Mouse (Mus musculus) kidney, embryonic 16.5 days (tissue): Measurements from ENCODE around the gene Gm44973. TPM values are rescaled to one million over a fixed set of nuclear protein-coding genes. Genes with fewer than 3 reads are reported as not detected.
A peak's percentile ranks its signal among the peaks of the same experiment; 100 is the strongest.
"Not testable (repeated sequence)": the region's sequence is repeated elsewhere in the genome, so short reads cannot be mapped to it uniquely, and the experiment has no call there.

ENCODE experiments used
- ATAC-seq: fragments of 200-750 bp; cut with Nextera tagmentation; 2 replicates; pipeline ENCODE4 v1.8.0; 2017; ENCODE audit warnings: moderate TSS enrichment; ENCODE audit not compliant: low FRiP score, low TSS enrichment
- H3K27ac ChIP-seq: fragments of 300-500 bp; sonication (generic); 2 replicates; pipeline ENCODE4 v1.5.1; 2014; ENCODE audit warnings: low read length
- H3K27me3 ChIP-seq: fragments of 300-500 bp; sonication (generic); 2 replicates; pipeline ENCODE4 v1.6.1; 2014; ENCODE audit warnings: low read length, control low read depth, mixed read lengths; ENCODE audit not compliant: insufficient read depth
- H3K36me3 ChIP-seq: fragments of 300-500 bp; sonication (generic); 2 replicates; pipeline ENCODE4 v1.6.1; 2014; ENCODE audit warnings: low read length, control low read depth, mixed read lengths; ENCODE audit not compliant: insufficient read depth
- H3K4me1 ChIP-seq: fragments of 300-500 bp; sonication (generic); 2 replicates; pipeline ENCODE4 v1.6.1; 2014; ENCODE audit warnings: low read length, control low read depth, mixed read lengths; ENCODE audit not compliant: insufficient read depth
- H3K4me2 ChIP-seq: fragments of 300-500 bp; sonication (generic); replicated peaks from 2 replicates; pipeline ENCODE4 v1.6.1; 2014; ENCODE audit warnings: low read depth, low read length
- H3K4me3 ChIP-seq: fragments of 300-500 bp; sonication (generic); 2 replicates; pipeline ENCODE4 v1.5.1; 2014; ENCODE audit warnings: mild to moderate bottlenecking, low read length
- H3K9ac ChIP-seq: fragments of 300-500 bp; sonication (generic); replicated peaks from 2 replicates; pipeline ENCODE4 v1.6.1; 2014; ENCODE audit warnings: low read length
- H3K9me3 ChIP-seq: fragments of 300-500 bp; sonication (generic); 2 replicates; pipeline ENCODE4 v1.6.1; 2016; ENCODE audit warnings: low read length, control low read depth
- WGBS: fragments of 180-500 bp; shearing (Covaris S2); extraction: QIAGEN DNeasy Blood & Tissue Kit; methylation state at CpG from one replicate; pipeline ENCODE4 v1.1.7; 2014; 5-methylcytosine and 5-hydroxymethylcytosine counted together
- polyA plus RNA-seq: library from polyadenylated mRNA; unstranded; fragments of >200 nt; fragmentation: Nextera tagmentation; extraction: Ambion mirVana; gene quantifications from 2 replicates; pipeline ENCODE4 v1.2.1, GENCODE M21; 2015

The Gm44973 gene
- polyA plus RNA-seq, 1 experiment from 2014 or later: 1.9 TPM

GRCm38 (mm10) chr7:5016057-5016456 is 761 bp downstream of the Gm44973 start:
- H3K4me2 ChIP-seq: peak overlapping the region; percentile 73
- 57% methylated on average over 3 of the region's 3 CpGs for WGBS
- peak overlapping the region; percentile 99 for H3K27ac ChIP-seq
- peaks cover 22% of the 10 kb centered on the region for H3K4me1 ChIP-seq
- H3K9me3 ChIP-seq: no peaks in the 10 kb centered on the region
- H3K9ac ChIP-seq: peak overlapping the region; percentile 79
- ATAC-seq: no peak
- peaks cover 26% of the 10 kb centered on the region for H3K36me3 ChIP-seq
- no peaks in the 10 kb centered on the region for H3K27me3 ChIP-seq
- peak overlapping the region; percentile 86 for H3K4me3 ChIP-seq

GRCm38 (mm10) chr7:5016920-5017319 is 1.6 kb downstream of the Gm44973 start:
- H3K4me2 ChIP-seq: no peak overlapping the region
- H3K27ac ChIP-seq: no peak overlapping the region
- no peak overlapping the region for H3K4me3 ChIP-seq
- WGBS: 93% methylated on average over 2 of the region's 2 CpGs
- ATAC-seq: no peak
- no peaks in the 10 kb centered on the region for H3K9me3 ChIP-seq
- H3K27me3 ChIP-seq: no peaks in the 10 kb centered on the region
- H3K9ac ChIP-seq: no peak overlapping the region
- H3K4me1 ChIP-seq: peaks cover 31% of the 10 kb centered on the region
- H3K36me3 ChIP-seq: peaks cover 17% of the 10 kb centered on the region

GRCm38 (mm10) chr7:5017352-5017751 is 2.1 kb downstream of the Gm44973 start:
- Histone ChIP-seq H3K4me3 (no peak overlapping the region), H3K9me3 (no peaks in the 10 kb centered on the region), H3K27me3 (no peaks in the 10 kb centered on the region), H3K4me2 (no peak overlapping the region), H3K4me1 (peaks cover 35% of the 10 kb centered on the region), H3K27ac (no peak overlapping the region), H3K36me3 (peaks cover 18% of the 10 kb centered on the region), H3K9ac (no peak overlapping the region)
- ATAC-seq: no peak
- WGBS: 93% methylated on average over 16 of the region's 16 CpGs

- no peak overlapping the region for H3K4me2 ChIP-seq
- no peaks in the 10 kb centered on the region for H3K9me3 ChIP-seq
- ATAC-seq: no peak
- H3K36me3 ChIP-seq: peaks cover 17% of the 10 kb centered on the region
- H3K27me3 ChIP-seq: no peaks in the 10 kb centered on the region
- H3K4me1 ChIP-seq: peaks cover 35% of the 10 kb centered on the region
- H3K9ac ChIP-seq: no peak overlapping the region
- no peak overlapping the region for H3K27ac ChIP-seq
- WGBS: 96% methylated on average over 21 of the region's 21 CpGs
- H3K4me3 ChIP-seq: no peak overlapping the region
These were observed 2.6 kb downstream of the Gm44973 start for GRCm38 (mm10) chr7:5017931-5018330.

GRCm38 (mm10) chr7:5019576-5019975 is 4.3 kb downstream of the Gm44973 start:
- H3K9ac ChIP-seq: peak overlapping the region; percentile 95
- peak overlapping the region; percentile 80 for H3K4me2 ChIP-seq
- not testable (repeated sequence) for ATAC-seq, H3K27me3 ChIP-seq, H3K9me3 ChIP-seq
- peaks cover 29% of the 10 kb centered on the region for H3K4me1 ChIP-seq
- peaks cover 31% of the 10 kb centered on the region for H3K36me3 ChIP-seq
- peak overlapping the region; percentile 97 for H3K27ac ChIP-seq
- peak overlapping the region; percentile 85 for H3K4me3 ChIP-seq
- WGBS: 23% methylated on average over 8 of the region's 8 CpGs

- Histone ChIP-seq H3K9ac (peak within 1 kb of the TSS; percentile 95), H3K4me1 (peaks cover 29% of the 10 kb centered on the region), H3K9me3 (no peaks in the 10 kb centered on the region), H3K4me2 (peak within 1 kb of the TSS; percentile 80), H3K27me3 (no peaks in the 10 kb centered on the region), H3K27ac (peak within 1 kb of the TSS; percentile 97), H3K36me3 (peaks cover 35% of the 10 kb centered on the region), H3K4me3 (peak within 1 kb of the TSS; percentile 85)
- under 1% methylated on average over 49 of the region's 49 CpGs for WGBS
- peak; percentile 90 for ATAC-seq
These were observed 4.8 kb downstream of the Gm44973 start, which contains the start of the genes Zfp865 and Ccdc106 for GRCm38 (mm10) chr7:5020000-5020681. Gene Zfp865 (plus strand): TSS chr7:5020376. Gene Ccdc106 (plus strand): TSS chr7:5020553.

GRCm38 (mm10) chr7:5020685-5021084 is 5.4 kb downstream of the Gm44973 start:
- Histone ChIP-seq H3K4me2 (peak overlapping the region; percentile 80), H3K27me3 (no peaks in the 10 kb centered on the region), H3K36me3 (peaks cover 35% of the 10 kb centered on the region), H3K27ac (peak overlapping the region; percentile 97), H3K4me1 (peaks cover 29% of the 10 kb centered on the region), H3K9me3 (no peaks in the 10 kb centered on the region), H3K9ac (peak overlapping the region; percentile 95), H3K4me3 (peak overlapping the region; percentile 85)
- peak; percentile 13; the same call in 1 of the 2 replicates for ATAC-seq
- under 1% methylated on average over 12 of the region's 15 CpGs for WGBS

- H3K27me3 ChIP-seq: no peaks in the 10 kb centered on the region
- peaks cover 24% of the 10 kb centered on the region for H3K4me1 ChIP-seq
- H3K9ac ChIP-seq: peak overlapping the region; percentile 95
- H3K9me3 ChIP-seq: no peaks in the 10 kb centered on the region
- H3K4me2 ChIP-seq: peak overlapping the region; percentile 80
- peak overlapping the region; percentile 85 for H3K4me3 ChIP-seq
- no peak for ATAC-seq
- peak overlapping the region; percentile 97 for H3K27ac ChIP-seq
- H3K36me3 ChIP-seq: peaks cover 38% of the 10 kb centered on the region
- WGBS: 46% methylated on average over 5 of the region's 5 CpGs
These were observed 5.9 kb downstream of the Gm44973 start for GRCm38 (mm10) chr7:5021197-5021596.

- H3K4me1 ChIP-seq: no peaks in the 10 kb centered on the region
These were observed 14.2 kb downstream of the Gm44973 start for GRCm38 (mm10) chr7:5029543-5029942.

GRCm38 (mm10) chr7:5029946-5030345 is 14.7 kb downstream of the Gm44973 start:
- WGBS: 94% methylated on average over 21 of the region's 21 CpGs
- H3K27ac ChIP-seq: no peak overlapping the region
- peaks cover 84% of the 10 kb centered on the region for H3K36me3 ChIP-seq
- H3K27me3 ChIP-seq: no peaks in the 10 kb centered on the region
- ATAC-seq: no peak
- peaks cover 45% of the 10 kb centered on the region for H3K9me3 ChIP-seq
- no peak overlapping the region for H3K4me2 ChIP-seq
- H3K4me3 ChIP-seq: no peak overlapping the region
- H3K9ac ChIP-seq: no peak overlapping the region
- H3K4me1 ChIP-seq: no peaks in the 10 kb centered on the region

More at GRCm38 (mm10) chr7:5029543-5029942, 14.2 kb downstream of the Gm44973 start:
- Histone ChIP-seq H3K27ac (no peak overlapping the region), H3K9ac (no peak overlapping the region), H3K27me3 (no peaks in the 10 kb centered on the region), H3K36me3 (peaks cover 84% of the 10 kb centered on the region), H3K9me3 (peaks cover 45% of the 10 kb centered on the region), H3K4me3 (no peak overlapping the region), H3K4me2 (no peak overlapping the region)
- WGBS: 95% methylated on average over 22 of the region's 22 CpGs
- no peak for ATAC-seq
